Mouse (Mus musculus): ENCODE results near the gene Bcl2l14.

DNA sequence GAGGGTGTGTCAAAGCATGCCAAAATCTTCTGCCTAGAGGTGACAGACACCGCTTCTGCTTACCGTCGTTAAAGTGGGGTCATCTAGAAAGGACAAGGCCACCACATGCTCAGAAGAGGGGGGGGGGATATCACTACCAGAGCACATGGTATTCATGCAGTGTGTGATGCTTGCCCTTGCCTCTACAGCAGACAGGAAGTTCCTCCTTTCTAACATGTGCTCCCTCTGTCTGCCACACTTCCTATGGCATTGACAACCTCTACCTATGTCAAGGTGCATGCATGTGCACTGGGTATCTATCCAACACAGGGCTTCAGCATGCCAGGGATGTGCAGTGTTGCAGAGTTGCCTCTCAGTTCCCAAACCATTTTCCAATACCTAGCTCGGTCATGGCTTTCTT lies 36.0 kb upstream of the Bcl2l14 start:
- no peak for TF ChIP-seq CTCF (IDR thresholded peaks at IDR 0.05; ENCODE audit: low read depth, low read length)
- no peak for TF ChIP-seq POLR2A (IDR thresholded peaks at IDR 0.05; ENCODE audit: borderline replicate concordance, low read depth, low read length)

Measured in bone marrow macrophage, adult 2 months (primary cell).